Mouse (Mus musculus): ENCODE results near the gene Cfap97d2.

DNA sequence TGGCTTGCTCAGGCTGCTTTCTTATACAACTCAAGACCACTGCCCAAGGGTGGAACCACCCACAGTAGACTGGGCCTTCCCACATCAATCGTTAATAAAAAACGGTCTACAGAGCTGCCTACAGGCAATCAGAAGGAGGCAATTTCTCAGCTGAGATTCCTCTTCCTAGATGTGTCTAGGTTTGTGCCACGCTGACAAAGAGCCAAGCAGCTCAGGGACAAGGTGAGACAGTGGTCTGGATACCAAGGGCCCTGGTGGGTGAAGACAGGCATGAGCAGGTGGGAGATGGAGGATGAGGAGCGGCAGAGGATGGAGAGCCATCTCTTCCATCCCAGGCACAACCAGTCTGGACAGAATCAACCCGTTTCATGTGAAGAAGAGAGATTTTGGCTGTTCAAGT, 2.8 kb downstream of the Cfap97d2 start:
- TF ChIP-seq CTCF (IDR thresholded peaks at IDR 0.05; ENCODE audit: low read depth) (no peak), EP300 (IDR thresholded peaks at IDR 0.05; ENCODE audit: low read depth) (no peak)

Data from heart, postnatal 0 days (tissue).